Mouse (Mus musculus) heart, adult 2 months (tissue): ENCODE measurements around the gene Noto. TPM values are rescaled to one million over a fixed set of nuclear protein-coding genes. Genes with fewer than 3 reads are reported as not detected.

Experiments used
- DNase-seq, 2 experiments: peaks; one replicate each; pipeline ENCODE4 v3.0.0; 2021
- H3K27ac ChIP-seq: fragments of 200-600 bp; 2 replicates; pipeline ENCODE4 v1.8.1; 2022
- H3K27me3 ChIP-seq: fragments of 200-500 bp; 2 replicates; pipeline ENCODE4 v1.6.1; 2012; ENCODE audit warnings: mild to moderate bottlenecking, low read length, inconsistent platforms, mixed read lengths; ENCODE audit not compliant: control insufficient read depth, insufficient read depth
- H3K36me3 ChIP-seq: fragments of 200-500 bp; 2 replicates; pipeline ENCODE4 v1.6.1; 2012; ENCODE audit warnings: low read length, inconsistent platforms; ENCODE audit not compliant: control insufficient read depth, insufficient read depth
- H3K4me1 ChIP-seq: fragments of 200-500 bp; 2 replicates; pipeline ENCODE4 v1.6.1; 2011; ENCODE audit warnings: low read length; ENCODE audit not compliant: control insufficient read depth, insufficient read depth
- H3K4me3 ChIP-seq: fragments of 200-600 bp; 2 replicates; pipeline ENCODE4 v1.8.1; 2022
- H3K79me2 ChIP-seq: fragments of 200-500 bp; replicated peaks from 2 replicates; pipeline ENCODE4 v1.6.1; 2012; ENCODE audit warnings: mild to moderate bottlenecking, inconsistent platforms, low read length, moderate library complexity, mixed read lengths; ENCODE audit not compliant: control insufficient read depth, insufficient read depth
- H3K9ac ChIP-seq: fragments of 200-500 bp; 2 replicates; pipeline ENCODE4 v1.6.1; 2012; ENCODE audit warnings: low read depth, mild to moderate bottlenecking, control low read depth, inconsistent platforms, low read length, mixed read lengths
- CTCF ChIP-seq: fragments of 200-600 bp; IDR thresholded peaks from 2 replicates; pipeline ENCODE4 v1.8.1; 2022; ENCODE audit warnings: antibody characterized with exemption, mild to moderate bottlenecking, moderate library complexity
- EP300 ChIP-seq: fragments of 200-500 bp; IDR thresholded peaks from 2 replicates; pipeline ENCODE4 v1.6.1; 2011; ENCODE audit warnings: low read depth, low read length, control low read depth; ENCODE audit not compliant: insufficient read depth
- POLR2A ChIP-seq: fragments of 200-500 bp; IDR thresholded peaks from 2 replicates; pipeline ENCODE4 v1.6.1; 2011; ENCODE audit warnings: mild to moderate bottlenecking, low read depth, low read length, control low read depth; ENCODE audit not compliant: insufficient read depth
- WGBS: fragments of 180-500 bp; shearing (Covaris S2); methylation state at CpG from one replicate; pipeline ENCODE4 v1.1.7; 2018; 5-methylcytosine and 5-hydroxymethylcytosine counted together
- intact Hi-C: fragments of 180-260 bp; cut with DNase I; formaldehyde crosslinking; loops from one replicate; pipeline ENCODE4 v1.15.1; 2025
- polyA plus RNA-seq: library from polyadenylated mRNA; depleted of rRNA; stranded (reverse); fragments of >200 nt; gene quantifications from 2 replicates; pipeline ENCODE4 v1.2.3, GENCODE M21; 2012
- total RNA-seq, 2 experiments: library from RNA; stranded (reverse); gene quantifications; 2 replicates each; pipeline ENCODE4 v1.2.3; 2021

Gene Noto
- total and polyA plus RNA-seq, 3 experiments: not detected

GRCm38 (mm10) chr6:85378629-85379028 lies 45.1 kb upstream of the Noto start:
- Histone ChIP-seq H3K4me1 (peaks cover 2% of the 10 kb centered on the region; the same call in 1 of the 2 replicates), H3K36me3 (no peaks in the 10 kb centered on the region), H3K4me3 (no peak overlapping the region), H3K27ac (no peak overlapping the region), H3K9ac (no peak overlapping the region), H3K27me3 (no peaks in the 10 kb centered on the region), H3K79me2 (0 out of 2 replicates have a peak, but pooled peaks cover 1% of the 10 kb centered on the region)
- 57% methylated on average over 8 of the region's 8 CpGs for WGBS
- DNase-seq: no peak
- intact Hi-C loops: no loop called here
- TF ChIP-seq EP300 (no peak), CTCF (no peak), POLR2A (no peak)

- peak; percentile 88 for TF ChIP-seq EP300
- TF ChIP-seq CTCF: peak; percentile 90
- no peak for TF ChIP-seq POLR2A
- Histone ChIP-seq H3K79me2 (no peaks in the 10 kb centered on the region), H3K27me3 (no peaks in the 10 kb centered on the region), H3K4me3 (no peak overlapping the region), H3K9ac (no peak overlapping the region), H3K4me1 (peaks cover 2% of the 10 kb centered on the region; the same call in 1 of the 2 replicates), H3K36me3 (no peaks in the 10 kb centered on the region), H3K27ac (no peak overlapping the region; the same call in 1 of the 2 replicates)
- WGBS: 20% methylated on average over 10 of the region's 10 CpGs
- peak; percentile 80 to 86 for DNase-seq
- intact Hi-C loops: loop anchor here (1.0 kb wide), 1 partner anchor 34 kb away; no protein-coding TSS in a partner anchor
Observed at GRCm38 (mm10) chr6:85380201-85380900, 43.3 kb upstream of the Noto start.

- Histone ChIP-seq H3K79me2 (no peaks in the 10 kb centered on the region), H3K4me3 (no peak overlapping the region), H3K27me3 (no peaks in the 10 kb centered on the region), H3K36me3 (no peaks in the 10 kb centered on the region), H3K9ac (no peak overlapping the region), H3K4me1 (peaks cover 2% of the 10 kb centered on the region; the same call in 1 of the 2 replicates), H3K27ac (peak overlapping the region; percentile 24)
- peak; percentile 19 to 21 for DNase-seq
- no peak for TF ChIP-seq CTCF
- TF ChIP-seq POLR2A: no peak
- no peak for TF ChIP-seq EP300
- 35% methylated on average over 17 of the region's 17 CpGs for WGBS
- intact Hi-C loops: loop anchor here (1.0 kb wide), 1 partner anchor 35 kb away; no protein-coding TSS in a partner anchor
Observed at GRCm38 (mm10) chr6:85380901-85381647, 42.6 kb upstream of the Noto start.

- TF ChIP-seq CTCF (no peak), POLR2A (no peak), EP300 (no peak)
- WGBS: 88% methylated on average over 10 of the region's 10 CpGs
- Histone ChIP-seq H3K4me3 (no peak overlapping the region), H3K4me1 (peaks cover 2% of the 10 kb centered on the region; the same call in 1 of the 2 replicates), H3K9ac (no peak overlapping the region), H3K36me3 (no peaks in the 10 kb centered on the region), H3K27ac (no peak overlapping the region), H3K79me2 (no peaks in the 10 kb centered on the region), H3K27me3 (no peaks in the 10 kb centered on the region)
- DNase-seq: no peak
- intact Hi-C loops: no loop called here
Observed at GRCm38 (mm10) chr6:85381648-85382020, 42.1 kb upstream of the Noto start.

- DNase-seq: no peak
- no peaks in the 10 kb centered on the region for H3K79me2 ChIP-seq
- TF ChIP-seq EP300 (no peak), POLR2A (no peak), CTCF (no peak)
- no peaks in the 10 kb centered on the region for H3K27me3 ChIP-seq
- H3K27ac ChIP-seq: no peak overlapping the region
- H3K4me3 ChIP-seq: no peak overlapping the region
- intact Hi-C loops: no loop called here
- 88% methylated on average over 2 of the region's 2 CpGs for WGBS
- peaks cover 2% of the 10 kb centered on the region; the same call in 1 of the 2 replicates for H3K4me1 ChIP-seq
- no peak overlapping the region for H3K9ac ChIP-seq
- no peaks in the 10 kb centered on the region for H3K36me3 ChIP-seq
Observed at GRCm38 (mm10) chr6:85382791-85383190, 40.9 kb upstream of the Noto start.
